Mouse (Mus musculus) spleen, adult 2 months (tissue): ENCODE data around the gene Filip1l. TPM values are rescaled to one million over a fixed set of nuclear protein-coding genes. Genes with fewer than 3 reads are reported as not detected.

Experiments
- DNase-seq, 2 experiments: peaks; one replicate each; pipeline versions ENCODE4 v3.0.0 to v3.0.0-alpha.2; 2012 to 2021; ENCODE audit warnings: low spot score in 2 of 2, low read depth in 1 of 2
- H3K27ac ChIP-seq: fragments of 200-500 bp; 2 replicates; pipeline ENCODE4 v1.5.1; 2012; ENCODE audit warnings: low read length, inconsistent platforms; ENCODE audit not compliant: insufficient read depth
- H3K27me3 ChIP-seq: fragments of 200-500 bp; 2 replicates; pipeline ENCODE4 v1.6.1; 2012; ENCODE audit warnings: mild to moderate bottlenecking, moderate library complexity, low read length, inconsistent platforms; ENCODE audit not compliant: control insufficient read depth, insufficient read depth
- H3K36me3 ChIP-seq: fragments of 200-500 bp; 2 replicates; pipeline ENCODE4 v1.6.1; 2012; ENCODE audit warnings: mild to moderate bottlenecking, low read length, inconsistent platforms; ENCODE audit not compliant: control insufficient read depth, insufficient read depth
- H3K4me1 ChIP-seq: fragments of 200-500 bp; 2 replicates; pipeline ENCODE4 v1.6.1; 2011; ENCODE audit warnings: inconsistent platforms; ENCODE audit not compliant: control insufficient read depth, insufficient read depth, insufficient read length
- H3K4me3 ChIP-seq: fragments of 200-500 bp; 2 replicates; pipeline ENCODE4 v1.5.1; 2011; ENCODE audit warnings: mild to moderate bottlenecking, inconsistent platforms; ENCODE audit not compliant: insufficient read depth, insufficient read length; ENCODE audit errors: extremely low read depth
- CTCF ChIP-seq: fragments of 200-500 bp; IDR thresholded peaks from 2 replicates; pipeline ENCODE4 v1.5.1; 2011; ENCODE audit warnings: mild to moderate bottlenecking, inconsistent platforms; ENCODE audit not compliant: insufficient read depth, insufficient read length, insufficient replicate concordance; ENCODE audit errors: extremely low read depth
- POLR2A ChIP-seq: fragments of 200-500 bp; IDR thresholded peaks from 2 replicates; pipeline ENCODE4 v1.6.1; 2011; ENCODE audit warnings: low read depth, low read length, inconsistent platforms
- WGBS: fragments of 180-500 bp; shearing (Covaris S2); methylation state at CpG from one replicate; pipeline ENCODE4 v1.1.7; 2018; 5-methylcytosine and 5-hydroxymethylcytosine counted together
- polyA plus RNA-seq: library from polyadenylated mRNA; depleted of rRNA; stranded (reverse); fragments of >200 nt; gene quantifications from 2 replicates; pipeline ENCODE4 v1.2.3, GENCODE M21; 2012

The Filip1l gene
- polyA plus RNA-seq, 1 experiment: 15.3 TPM

DNA sequence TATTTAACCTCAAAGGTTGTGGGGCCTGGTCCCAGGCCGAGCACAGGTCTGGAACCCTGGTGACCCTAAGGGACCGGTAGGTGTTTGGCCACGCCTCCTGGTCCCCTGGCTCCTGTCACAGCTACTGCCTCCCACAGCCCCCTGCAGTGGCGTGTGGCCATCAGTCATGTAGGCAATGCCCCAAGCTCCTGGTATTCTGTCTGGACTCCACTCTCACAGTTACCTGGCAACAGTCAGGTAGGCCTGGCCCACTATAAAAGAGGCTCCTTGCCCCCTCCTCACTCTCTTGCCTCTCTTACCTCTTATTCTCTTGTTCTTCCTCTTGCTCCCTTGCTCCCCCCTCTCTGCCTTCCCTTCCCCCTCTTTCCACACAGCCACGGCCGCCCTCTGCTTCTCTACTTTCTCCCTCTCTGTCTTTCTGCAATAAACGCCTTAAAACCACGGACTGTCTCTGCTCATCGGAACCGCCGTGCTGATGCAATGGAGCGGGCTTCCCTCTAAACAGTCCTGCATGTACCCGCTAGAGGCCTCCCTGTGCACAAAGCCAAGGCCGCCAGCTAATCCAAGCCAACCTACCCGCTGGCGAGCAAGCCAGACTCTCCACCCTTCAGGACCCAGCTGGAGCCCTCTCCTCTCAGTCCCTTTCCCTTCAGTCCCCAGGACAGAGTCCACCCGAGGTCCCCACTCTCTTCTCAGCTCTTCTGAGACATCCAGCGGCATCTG lies 9.9 kb downstream of the Filip1l start:
- H3K4me1 ChIP-seq: peaks cover 2% of the 10 kb centered on the region; the same call in 1 of the 2 replicates

GRCm38 (mm10) chr16:57364498-57364897 lies 11.6 kb downstream of the Filip1l start:
- WGBS: 37% methylated on average over 7 of the region's 7 CpGs
- H3K27me3 ChIP-seq: no peaks in the 10 kb centered on the region
- H3K4me3 ChIP-seq: no peak overlapping the region
- no peak for DNase-seq
- H3K4me1 ChIP-seq: peaks cover 2% of the 10 kb centered on the region; the same call in 1 of the 2 replicates
- no peak overlapping the region for H3K27ac ChIP-seq
- no peaks in the 10 kb centered on the region for H3K36me3 ChIP-seq
- no peak for TF ChIP-seq CTCF
- TF ChIP-seq POLR2A: no peak

More for the DNA sequence above, 9.9 kb downstream of the Filip1l start:
- no peak overlapping the region for H3K4me3 ChIP-seq
- H3K36me3 ChIP-seq: no peaks in the 10 kb centered on the region
- TF ChIP-seq CTCF: peak; percentile 6; the same call in 1 of the 2 replicates
- no peak for TF ChIP-seq POLR2A
- peak in 1 of 2 experiments; percentile 20 for DNase-seq
- H3K27me3 ChIP-seq: no peaks in the 10 kb centered on the region
- WGBS: 73% methylated on average over 18 of the region's 18 CpGs
- H3K27ac ChIP-seq: no peak overlapping the region

DNA sequence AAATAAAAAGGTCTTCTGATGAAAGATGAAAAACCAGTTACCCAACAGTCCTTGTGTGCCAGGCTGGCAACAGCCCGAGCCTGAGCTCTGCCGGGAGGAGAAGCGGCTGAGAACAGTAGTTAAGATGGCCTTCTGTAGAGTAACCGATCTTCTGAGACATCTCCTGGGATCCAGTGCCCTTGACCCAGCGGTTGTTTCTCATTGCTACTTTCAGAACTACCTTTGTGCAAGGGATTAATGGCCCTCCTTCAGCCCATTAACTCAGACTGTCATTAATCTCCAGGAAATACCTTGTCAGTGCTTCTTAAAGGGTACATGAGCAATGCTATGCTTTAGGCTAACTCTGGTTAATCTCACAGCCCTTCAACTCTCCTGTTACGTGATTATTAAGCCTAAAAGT lies 13.2 kb downstream of the Filip1l start:
- Histone ChIP-seq H3K4me3 (no peak overlapping the region), H3K27ac (no peak overlapping the region), H3K27me3 (no peaks in the 10 kb centered on the region), H3K36me3 (no peaks in the 10 kb centered on the region), H3K4me1 (peaks cover 2% of the 10 kb centered on the region; the same call in 1 of the 2 replicates)
- no peak for TF ChIP-seq CTCF
- no peak for TF ChIP-seq POLR2A
- WGBS: 92% methylated on average over 6 of the region's 6 CpGs
- DNase-seq: no peak

GRCm38 (mm10) chr16:57366941-57367694 lies 14.2 kb downstream of the Filip1l start:
- TF ChIP-seq CTCF: no peak
- no peak for TF ChIP-seq POLR2A
- no peaks in the 10 kb centered on the region for H3K27me3 ChIP-seq
- H3K36me3 ChIP-seq: no peaks in the 10 kb centered on the region
- no peak overlapping the region for H3K4me3 ChIP-seq
- H3K27ac ChIP-seq: no peak overlapping the region
- 88% methylated on average over 18 of the region's 18 CpGs for WGBS
- peaks cover 2% of the 10 kb centered on the region; the same call in 1 of the 2 replicates for H3K4me1 ChIP-seq
- no peak for DNase-seq

DNA sequence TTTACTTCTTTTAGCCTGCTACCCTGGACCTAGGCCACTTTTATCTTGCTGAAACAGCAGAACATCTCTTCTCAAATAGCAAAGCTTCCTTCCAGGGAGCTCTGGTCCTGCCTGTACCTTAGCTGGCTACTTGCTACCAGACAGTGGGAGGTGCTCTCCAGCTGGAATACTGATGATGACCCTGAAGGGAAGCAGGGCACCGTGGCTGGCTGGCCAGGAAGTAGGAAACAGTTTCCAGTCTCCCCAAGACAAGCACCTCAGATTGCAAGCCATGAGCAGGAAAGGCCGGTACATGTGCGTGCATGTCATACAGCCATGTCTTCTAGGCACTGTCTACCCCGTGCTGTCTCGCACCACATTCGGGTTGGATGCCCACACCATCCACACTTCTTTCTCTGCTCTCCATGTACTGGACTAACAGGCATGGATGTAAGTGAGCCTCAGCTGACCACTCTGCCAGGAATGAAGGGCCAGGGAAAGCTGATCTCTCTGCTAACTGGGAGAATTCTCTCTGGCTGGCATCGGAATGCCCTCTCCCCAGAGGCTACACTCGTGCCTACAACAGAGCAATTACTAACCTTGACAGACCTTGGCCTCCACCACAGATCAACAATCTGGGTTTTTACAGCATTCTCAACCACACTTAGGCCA lies 17.1 kb downstream of the Filip1l start:
- Histone ChIP-seq H3K27ac (no peak overlapping the region), H3K4me3 (no peak overlapping the region), H3K27me3 (no peaks in the 10 kb centered on the region), H3K36me3 (no peaks in the 10 kb centered on the region), H3K4me1 (no peaks in the 10 kb centered on the region)
- no peak for DNase-seq
- WGBS: 88% methylated on average over 8 of the region's 8 CpGs
- TF ChIP-seq CTCF (no peak), POLR2A (no peak)

GRCm38 (mm10) chr16:57372156-57372555 lies 19.3 kb downstream of the Filip1l start:
- 87% methylated on average over 3 of the region's 3 CpGs for WGBS
- Histone ChIP-seq H3K4me3 (no peak overlapping the region), H3K36me3 (no peaks in the 10 kb centered on the region), H3K27ac (no peak overlapping the region), H3K4me1 (no peaks in the 10 kb centered on the region), H3K27me3 (no peaks in the 10 kb centered on the region)
- no peak for TF ChIP-seq POLR2A
- no peak for TF ChIP-seq CTCF
- DNase-seq: no peak
